ENCODE assay signal across 7 mouse cellular contexts in genomic region chr11:79589317-79590075, GRCm38 (mm10). TPM values are rescaled to one million over a fixed set of nuclear protein-coding genes. Genes with fewer than 3 reads are reported as not detected.
DNase-seq lines count a peak whose midpoint lies in the region; ATAC-seq and TF ChIP-seq lines count a peak whose summit lies in the region.

No protein-coding gene starts in this region.

- no peak for ATAC-seq in heart, embryonic 11.5 days (replicated peaks; ENCODE audit: insufficient number of reproducible peaks, low FRiP score, low TSS enrichment)

- H3K4me3 ChIP-seq in E14TG2a.4 (replicated peaks; ENCODE audit: low read length), result no peak overlapping the region
- H3K4me3 ChIP-seq in heart, embryonic 11.5 days (ENCODE audit: low read depth, low read length), result no peak overlapping the region

- peaks cover 32% of the 10 kb centered on the region for H3K4me1 ChIP-seq in E14TG2a.4 (replicated peaks; ENCODE audit: low read depth, low read length)
- peaks cover 6% of the 10 kb centered on the region for H3K4me1 ChIP-seq in heart, embryonic 11.5 days (ENCODE audit: control insufficient read depth, insufficient read depth, low read length)

- no peaks in the 10 kb centered on the region for H3K36me3 ChIP-seq in E14TG2a.4 (ENCODE audit: insufficient read depth, low read length)
- no peaks in the 10 kb centered on the region for H3K36me3 ChIP-seq in heart, embryonic 11.5 days (ENCODE audit: control insufficient read depth, insufficient read depth, low read length)

- H3K27me3 ChIP-seq in E14TG2a.4 (ENCODE audit: insufficient read depth, low read length), result peaks cover 55% of the 10 kb centered on the region
- H3K27me3 ChIP-seq in heart, embryonic 11.5 days (ENCODE audit: control insufficient read depth, insufficient read depth, low read length), result peaks cover 59% of the 10 kb centered on the region

- 40% methylated on average over 14 of the region's 14 CpGs for WGBS in heart, embryonic 11.5 days (ENCODE audit: insufficient replicate concordance)

- DNase-seq in kidney, postnatal 14 days, result peak; percentile 19
- no peak for DNase-seq in kidney, adult 11 months
- DNase-seq in ZHBTc4 (ENCODE audit: low read depth, low spot score), result peak; percentile 79
- peak; percentile 36 for DNase-seq in lung, postnatal 10 days
- DNase-seq in right cerebral cortex, postnatal 4 days, result no peak

- H3K4me2 ChIP-seq in heart, embryonic 11.5 days, result no peak overlapping the region

- H3K27ac ChIP-seq in heart, embryonic 11.5 days (ENCODE audit: low read depth, low read length), result no peak overlapping the region

- no peak overlapping the region for H3K9ac ChIP-seq in heart, embryonic 11.5 days (ENCODE audit: low read depth, low read length)

- no peaks in the 10 kb centered on the region for H3K9me3 ChIP-seq in E14TG2a.4 (ENCODE audit: low read length)
- H3K9me3 ChIP-seq in heart, embryonic 11.5 days (replicated peaks; ENCODE audit: control insufficient read depth, low read length), result no peaks in the 10 kb centered on the region

- TF ChIP-seq CTCF in E14TG2a.4 (conservative IDR thresholded peaks at IDR 0.05; ENCODE audit: low read length), result peak; percentile 40

RNA-seq across cellular contexts. Expression of gene Rab11fip4, which starts 1.5 kb away (rescaled TPM):
- polyA plus RNA-seq in heart, embryonic 11.5 days (2014; fragmentation: Nextera tagmentation; extraction: Ambion mirVana), result 0.42 and 0.73 TPM in 2 replicates

RNA-seq across cellular contexts. Expression of gene Evi2a, which starts 59.1 kb away (rescaled TPM):
- polyA plus RNA-seq in heart, embryonic 11.5 days (2014; fragmentation: Nextera tagmentation; extraction: Ambion mirVana), result 1.00 and 2.9 TPM in 2 replicates

RNA-seq across cellular contexts. Expression of gene Evi2, which starts 59.1 kb away (rescaled TPM):
- polyA plus RNA-seq in heart, embryonic 11.5 days (2014; fragmentation: Nextera tagmentation; extraction: Ambion mirVana), result 0.41 and 1.4 TPM in 2 replicates

Comparison
In these comparisons a context has a peak if more than half of its experiments do, and no peak if none do; other contexts are left out.
1. DNase-seq: peak in kidney, postnatal 14 days (single experiment), ZHBTc4 (single experiment) and lung, postnatal 10 days (single experiment); none in kidney, adult 11 months (single experiment) and right cerebral cortex, postnatal 4 days (single experiment).